Mouse (Mus musculus) stomach, postnatal 0 days (tissue): ENCODE results near the gene Tepsin.

ENCODE experiments used
- CTCF ChIP-seq: IDR thresholded peaks from 2 replicates; pipeline ENCODE4 v1.5.1; 2016; ENCODE audit warnings: antibody characterized with exemption, low read depth, mild to moderate bottlenecking, moderate library complexity
- EP300 ChIP-seq: optimal IDR thresholded peaks from 2 replicates; pipeline ENCODE3; 2016; ENCODE audit warnings: antibody characterized with exemption

DNA sequence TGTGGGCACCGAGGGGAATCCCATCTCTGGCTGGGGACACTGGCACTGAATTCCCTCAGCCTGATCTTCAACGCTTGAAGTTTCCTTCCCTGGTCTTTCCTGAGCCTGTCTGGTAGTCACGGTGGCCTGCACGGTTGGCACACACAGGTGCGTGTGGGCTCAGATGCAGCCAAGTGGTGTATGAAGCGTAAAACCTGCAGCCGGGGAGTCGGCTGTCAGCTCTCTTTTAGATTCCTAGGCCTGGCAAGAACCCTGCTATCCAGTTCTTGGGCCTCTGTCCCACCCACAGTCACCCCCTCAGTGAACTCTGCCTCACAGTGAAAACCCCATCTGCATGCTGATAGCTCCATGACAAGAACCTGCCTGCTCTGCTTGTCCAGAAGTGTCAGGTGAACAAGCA lies 37.9 kb downstream of the Tepsin start:
- TF ChIP-seq CTCF = no peak
- TF ChIP-seq EP300 = no peak
